Mouse (Mus musculus) brain, embryonic 14.5 days (tissue): ENCODE measurements at regions not wholly inside any gene's neighbourhood (a gene's known extent, or its start where the extent isn't known, plus 50 kb on each side); places are given as distances from the start of the nearest gene placed in this dataset.

Source experiments
- DNase-seq: peaks from one replicate; pipeline ENCODE4 v3.0.0-alpha.2; 2011; ENCODE audit warnings: low read depth
- CTCF ChIP-seq: fragments of 200-500 bp; IDR thresholded peaks from 2 replicates; pipeline ENCODE4 v1.5.1; 2012; ENCODE audit warnings: inconsistent platforms, mild to moderate bottlenecking, moderate library complexity, borderline replicate concordance; ENCODE audit not compliant: insufficient read depth, insufficient read length; ENCODE audit errors: extremely low read depth
- POLR2A ChIP-seq: fragments of 200-500 bp; IDR thresholded peaks from 2 replicates; pipeline ENCODE4 v1.6.1; 2012; ENCODE audit warnings: mild to moderate bottlenecking, inconsistent platforms, borderline replicate concordance; ENCODE audit not compliant: poor library complexity, insufficient read depth, insufficient read length, severe bottlenecking; ENCODE audit errors: extremely low read depth

DNA sequence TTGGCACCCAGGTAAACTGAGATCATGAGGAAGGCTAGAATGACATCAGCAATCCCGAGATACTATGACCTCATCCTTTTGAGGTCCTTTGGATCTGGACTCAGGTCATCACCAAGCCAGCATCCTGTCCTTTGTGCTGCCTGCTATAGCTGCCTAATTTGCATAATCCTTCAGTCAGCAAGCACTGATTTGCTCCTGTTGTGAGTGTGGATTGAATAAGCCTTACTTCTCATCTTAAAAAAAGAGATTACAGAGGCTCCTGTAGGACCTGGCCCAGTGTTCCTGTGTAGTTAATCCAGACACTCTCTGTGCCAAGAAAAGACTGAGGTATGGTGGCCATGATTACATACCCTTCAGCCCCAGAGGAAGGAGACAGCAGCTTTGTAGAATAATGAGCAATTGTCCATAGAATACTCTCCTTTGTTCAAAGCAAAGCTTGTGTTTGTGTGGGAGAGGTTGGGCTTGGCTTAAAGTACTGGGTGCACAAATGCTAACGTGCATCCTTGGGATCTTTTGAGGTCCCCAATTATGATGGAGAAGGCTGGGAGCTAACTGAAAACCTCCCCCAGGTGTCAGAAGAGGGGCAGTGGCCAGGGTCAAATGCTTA lies 50.4 kb upstream of the Sorl1 start:
- TF ChIP-seq CTCF (no peak), POLR2A (no peak)
- peak; percentile 85 for DNase-seq
